Mouse (Mus musculus): ENCODE results near the gene Shisa5. TPM values are rescaled to one million over a fixed set of nuclear protein-coding genes. Genes with fewer than 3 reads are reported as not detected.

Shisa5 gene
- polyA plus RNA-seq, 1 experiment: 4,319 TPM

DNA sequence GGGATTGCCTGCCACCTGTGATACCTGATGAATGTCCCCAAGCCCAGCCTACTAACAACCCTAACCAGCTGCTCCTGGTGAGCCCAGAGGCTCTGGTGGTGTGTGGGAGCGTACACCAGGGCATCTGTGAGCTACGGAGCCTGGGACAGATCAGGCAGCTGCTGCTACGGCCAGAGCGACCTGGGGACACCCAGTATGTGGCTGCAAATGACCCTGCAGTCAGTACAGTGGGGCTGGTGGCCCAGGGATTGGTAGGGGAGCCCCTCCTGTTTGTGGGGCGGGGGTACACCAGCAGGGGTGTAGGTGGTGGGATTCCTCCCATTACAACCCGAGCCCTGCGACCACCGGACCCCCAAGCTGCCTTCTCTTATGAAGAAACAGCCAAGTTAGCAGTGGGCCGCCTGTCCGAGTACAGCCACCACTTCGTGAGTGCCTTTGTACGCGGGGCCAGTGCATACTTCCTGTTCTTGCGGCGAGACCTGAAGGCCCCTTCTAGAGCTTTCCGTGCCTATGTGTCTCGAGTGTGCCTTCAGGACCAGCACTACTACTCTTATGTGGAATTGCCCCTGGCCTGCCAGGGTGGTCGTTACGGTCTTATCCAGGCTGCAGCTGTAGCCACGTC is 62.1 kb downstream of the Shisa5 start:
- no peak for DNase-seq (ENCODE audit: low read depth in 1 of 2, low spot score in 2 of 2)
- H3K27me3 ChIP-seq (ENCODE audit: control insufficient read depth, insufficient read depth, low read length): peaks cover 4% of the 10 kb centered on the region
- TF ChIP-seq CTCF (IDR thresholded peaks at IDR 0.05; ENCODE audit: extremely low read depth, insufficient read depth, insufficient read length, insufficient replicate concordance) (no peak), POLR2A (IDR thresholded peaks at IDR 0.05; ENCODE audit: low read depth, low read length) (no peak)
- 52% methylated on average over 20 of the region's 20 CpGs for WGBS
- no peak overlapping the region for H3K4me3 ChIP-seq (ENCODE audit: extremely low read depth, insufficient read depth, insufficient read length)
- no peak overlapping the region for H3K27ac ChIP-seq (ENCODE audit: insufficient read depth, low read length)
- peaks cover 3% of the 10 kb centered on the region; the same call in 1 of the 2 replicates for H3K4me1 ChIP-seq (ENCODE audit: control insufficient read depth, insufficient read depth, insufficient read length)
- H3K36me3 ChIP-seq (ENCODE audit: control insufficient read depth, insufficient read depth, low read length): no peaks in the 10 kb centered on the region

DNA sequence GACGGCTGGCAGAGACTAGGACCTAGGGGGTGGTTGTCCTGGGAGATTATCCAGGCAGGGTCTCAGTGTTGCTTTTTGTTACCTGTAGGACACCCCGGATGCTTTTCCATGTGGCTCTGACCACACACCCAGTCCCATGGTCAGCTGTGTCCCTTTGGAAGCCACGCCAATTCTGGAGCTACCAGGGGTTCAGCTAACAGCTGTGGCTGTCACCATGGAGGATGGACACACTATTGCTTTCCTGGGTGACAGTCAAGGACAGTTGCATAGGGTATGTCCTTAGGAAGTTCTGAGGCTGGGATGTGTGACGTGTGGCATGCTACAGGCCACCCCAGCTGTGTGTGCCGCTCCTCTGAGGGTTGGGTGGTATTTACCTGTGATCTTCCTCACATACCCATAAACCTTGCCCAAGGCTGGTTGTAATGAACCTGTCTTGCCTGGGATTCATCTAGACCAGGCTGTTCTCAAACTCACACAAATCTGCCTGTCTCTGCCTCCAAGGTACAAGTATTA is 63.6 kb downstream of the Shisa5 start:
- DNase-seq (ENCODE audit: low read depth in 1 of 2, low spot score in 2 of 2): no peak
- 93% methylated on average over 5 of the region's 5 CpGs for WGBS
- no peak for TF ChIP-seq POLR2A (IDR thresholded peaks at IDR 0.05; ENCODE audit: low read depth, low read length)
- TF ChIP-seq CTCF (IDR thresholded peaks at IDR 0.05; ENCODE audit: extremely low read depth, insufficient read depth, insufficient read length, insufficient replicate concordance): no peak
- Histone ChIP-seq H3K27ac (ENCODE audit: insufficient read depth, low read length) (no peak overlapping the region), H3K4me3 (ENCODE audit: extremely low read depth, insufficient read depth, insufficient read length) (no peak overlapping the region), H3K27me3 (ENCODE audit: control insufficient read depth, insufficient read depth, low read length) (no peaks in the 10 kb centered on the region), H3K4me1 (ENCODE audit: control insufficient read depth, insufficient read depth, insufficient read length) (no peaks in the 10 kb centered on the region), H3K36me3 (ENCODE audit: control insufficient read depth, insufficient read depth, low read length) (no peaks in the 10 kb centered on the region)

- no peak overlapping the region for H3K27ac ChIP-seq (ENCODE audit: insufficient read depth, low read length)
- TF ChIP-seq CTCF (IDR thresholded peaks at IDR 0.05; ENCODE audit: extremely low read depth, insufficient read depth, insufficient read length, insufficient replicate concordance) (no peak), POLR2A (IDR thresholded peaks at IDR 0.05; ENCODE audit: low read depth, low read length) (no peak)
- no peaks in the 10 kb centered on the region for H3K27me3 ChIP-seq (ENCODE audit: control insufficient read depth, insufficient read depth, low read length)
- no peak for DNase-seq (ENCODE audit: low read depth in 1 of 2, low spot score in 2 of 2)
- H3K36me3 ChIP-seq (ENCODE audit: control insufficient read depth, insufficient read depth, low read length): no peaks in the 10 kb centered on the region
- 83% methylated on average over 3 of the region's 3 CpGs for WGBS
- H3K4me3 ChIP-seq (ENCODE audit: extremely low read depth, insufficient read depth, insufficient read length): no peak overlapping the region
- no peaks in the 10 kb centered on the region for H3K4me1 ChIP-seq (ENCODE audit: control insufficient read depth, insufficient read depth, insufficient read length)
These were observed 64.2 kb downstream of the Shisa5 start for GRCm38 (mm10) chr9:109102541-109102940.

DNA sequence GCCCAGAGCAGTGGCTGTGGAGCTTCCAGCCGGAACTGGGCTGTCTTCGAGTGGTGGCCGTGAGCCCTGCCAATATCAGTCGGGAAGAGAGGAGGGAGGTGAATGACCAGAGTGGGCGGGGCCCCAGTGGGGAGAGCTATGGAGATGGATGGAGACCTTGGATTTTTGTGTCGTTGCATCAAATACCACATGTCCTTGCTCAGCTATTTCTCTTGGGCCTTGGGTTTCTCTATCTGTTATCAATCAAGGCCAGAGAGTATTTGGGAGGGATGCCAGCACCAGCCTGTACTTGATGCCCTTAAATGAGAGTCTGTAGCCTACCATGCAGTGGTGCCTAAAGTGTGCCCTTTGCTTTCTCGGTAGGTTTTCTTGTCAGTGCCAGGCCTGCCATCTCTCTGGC is 64.9 kb downstream of the Shisa5 start:
- Histone ChIP-seq H3K4me1 (ENCODE audit: control insufficient read depth, insufficient read depth, insufficient read length) (no peaks in the 10 kb centered on the region), H3K36me3 (ENCODE audit: control insufficient read depth, insufficient read depth, low read length) (no peaks in the 10 kb centered on the region), H3K27me3 (ENCODE audit: control insufficient read depth, insufficient read depth, low read length) (no peaks in the 10 kb centered on the region), H3K4me3 (ENCODE audit: extremely low read depth, insufficient read depth, insufficient read length) (no peak overlapping the region), H3K27ac (ENCODE audit: insufficient read depth, low read length) (no peak overlapping the region)
- no peak for DNase-seq (ENCODE audit: low read depth in 1 of 2, low spot score in 2 of 2)
- WGBS: 87% methylated on average over 7 of the region's 7 CpGs
- TF ChIP-seq CTCF (IDR thresholded peaks at IDR 0.05; ENCODE audit: extremely low read depth, insufficient read depth, insufficient read length, insufficient replicate concordance) (no peak), POLR2A (IDR thresholded peaks at IDR 0.05; ENCODE audit: low read depth, low read length) (no peak)

DNA sequence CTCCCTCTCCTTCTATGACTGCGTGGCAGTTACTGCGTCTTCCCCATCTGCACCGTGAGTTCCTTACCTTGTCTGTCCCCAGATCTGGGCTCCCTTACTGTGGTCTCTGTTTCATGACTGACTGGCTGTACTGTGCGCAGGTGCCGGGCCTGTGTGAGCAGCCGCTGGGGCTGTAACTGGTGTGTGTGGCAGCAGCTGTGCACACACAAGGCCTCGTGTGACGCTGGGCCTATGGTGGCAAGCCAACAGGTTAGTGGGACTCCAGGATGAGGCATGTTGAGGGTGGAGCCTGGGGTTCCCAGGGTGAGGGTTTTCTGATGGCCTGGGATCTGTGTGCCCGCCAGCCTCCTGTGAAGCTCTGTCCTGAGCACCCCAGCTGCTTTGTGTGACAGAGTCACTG is 65.7 kb downstream of the Shisa5 start:
- no peaks in the 10 kb centered on the region for H3K4me1 ChIP-seq (ENCODE audit: control insufficient read depth, insufficient read depth, insufficient read length)
- TF ChIP-seq POLR2A (IDR thresholded peaks at IDR 0.05; ENCODE audit: low read depth, low read length): no peak
- no peak for TF ChIP-seq CTCF (IDR thresholded peaks at IDR 0.05; ENCODE audit: extremely low read depth, insufficient read depth, insufficient read length, insufficient replicate concordance)
- H3K4me3 ChIP-seq (ENCODE audit: extremely low read depth, insufficient read depth, insufficient read length): no peak overlapping the region
- DNase-seq (ENCODE audit: low read depth in 1 of 2, low spot score in 2 of 2): no peak
- 86% methylated on average over 9 of the region's 9 CpGs for WGBS
- no peaks in the 10 kb centered on the region for H3K27me3 ChIP-seq (ENCODE audit: control insufficient read depth, insufficient read depth, low read length)
- no peaks in the 10 kb centered on the region for H3K36me3 ChIP-seq (ENCODE audit: control insufficient read depth, insufficient read depth, low read length)
- no peak overlapping the region for H3K27ac ChIP-seq (ENCODE audit: insufficient read depth, low read length)

DNA sequence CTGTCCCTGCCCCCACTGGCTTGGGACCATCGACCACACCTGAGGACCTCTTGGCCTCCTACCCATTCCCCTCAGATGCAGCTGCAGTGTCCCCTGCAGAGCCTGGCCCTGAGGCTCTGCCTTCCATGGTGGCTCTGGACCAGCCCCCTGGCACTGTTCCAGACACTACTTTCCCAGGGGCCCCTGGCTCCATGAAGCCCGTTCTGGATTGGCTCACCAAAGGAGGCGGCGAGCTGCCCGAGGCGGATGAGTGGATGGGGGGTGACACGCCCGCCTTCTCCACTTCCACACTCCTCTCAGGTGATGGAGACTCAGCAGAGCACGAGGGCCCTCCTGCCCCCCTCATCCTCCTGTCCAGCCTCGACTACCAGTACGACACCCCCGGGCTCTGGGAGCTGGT is 66.6 kb downstream of the Shisa5 start:
- TF ChIP-seq POLR2A (IDR thresholded peaks at IDR 0.05; ENCODE audit: low read depth, low read length): no peak
- TF ChIP-seq CTCF (IDR thresholded peaks at IDR 0.05; ENCODE audit: extremely low read depth, insufficient read depth, insufficient read length, insufficient replicate concordance): no peak
- Histone ChIP-seq H3K27ac (ENCODE audit: insufficient read depth, low read length) (no peak overlapping the region), H3K27me3 (ENCODE audit: control insufficient read depth, insufficient read depth, low read length) (no peaks in the 10 kb centered on the region), H3K4me3 (ENCODE audit: extremely low read depth, insufficient read depth, insufficient read length) (no peak overlapping the region), H3K4me1 (ENCODE audit: control insufficient read depth, insufficient read depth, insufficient read length) (no peaks in the 10 kb centered on the region), H3K36me3 (ENCODE audit: control insufficient read depth, insufficient read depth, low read length) (no peaks in the 10 kb centered on the region)
- WGBS: 83% methylated on average over 12 of the region's 12 CpGs
- no peak for DNase-seq (ENCODE audit: low read depth in 1 of 2, low spot score in 2 of 2)

DNA sequence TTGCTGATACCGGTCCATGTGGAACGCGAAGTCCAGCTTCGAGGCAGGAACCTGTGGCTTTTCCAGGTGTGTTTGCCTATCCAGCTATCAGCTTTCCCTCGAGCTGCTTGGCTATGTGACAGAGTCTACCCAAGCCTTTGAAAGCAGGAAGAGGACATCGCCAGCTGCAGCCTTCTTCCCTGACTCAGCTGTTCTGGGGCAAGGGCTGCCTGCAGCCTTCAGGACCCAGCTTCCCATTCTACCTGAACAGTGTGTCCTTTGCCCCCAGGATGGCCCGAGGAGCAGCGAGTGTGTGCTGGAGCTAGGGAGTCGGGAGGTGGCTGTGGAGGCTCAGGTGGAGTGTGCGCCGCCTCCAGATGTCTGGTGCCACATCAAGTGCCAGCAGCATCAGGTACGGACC is 67.3 kb downstream of the Shisa5 start:
- Histone ChIP-seq H3K4me1 (ENCODE audit: control insufficient read depth, insufficient read depth, insufficient read length) (no peaks in the 10 kb centered on the region), H3K36me3 (ENCODE audit: control insufficient read depth, insufficient read depth, low read length) (no peaks in the 10 kb centered on the region), H3K27me3 (ENCODE audit: control insufficient read depth, insufficient read depth, low read length) (no peaks in the 10 kb centered on the region), H3K27ac (ENCODE audit: insufficient read depth, low read length) (no peak overlapping the region), H3K4me3 (ENCODE audit: extremely low read depth, insufficient read depth, insufficient read length) (no peak overlapping the region)
- DNase-seq (ENCODE audit: low read depth in 1 of 2, low spot score in 2 of 2): no peak
- 69% methylated on average over 12 of the region's 12 CpGs for WGBS
- TF ChIP-seq CTCF (IDR thresholded peaks at IDR 0.05; ENCODE audit: extremely low read depth, insufficient read depth, insufficient read length, insufficient replicate concordance) (no peak), POLR2A (IDR thresholded peaks at IDR 0.05; ENCODE audit: low read depth, low read length) (no peak)
